Mouse (Mus musculus) thymus, postnatal 25 days (tissue): ENCODE data around the gene Cacng8.

Experiments used
- DNase-seq: peaks from one replicate; pipeline ENCODE4 v3.0.0; 2022

Cacng8 gene

GRCm38 (mm10) chr7:3390413-3391080 is at the start of gene Cacng8:
Gene Cacng8, plus strand, starts transcription at chr7:3390683.
- DNase-seq: no peak

GRCm38 (mm10) chr7:3343861-3344260 is 46.6 kb upstream of the Cacng8 start:
- no peak for DNase-seq

GRCm38 (mm10) chr7:3345301-3345700 is 45.2 kb upstream of the Cacng8 start:
- no peak for DNase-seq

- DNase-seq: no peak
Observed at GRCm38 (mm10) chr7:3347366-3348287, 42.9 kb upstream of the Cacng8 start.

- DNase-seq: no peak
Observed at GRCm38 (mm10) chr7:3348326-3348725, 42.2 kb upstream of the Cacng8 start.

GRCm38 (mm10) chr7:3349775-3350174 is 40.7 kb upstream of the Cacng8 start:
- DNase-seq: no peak

- DNase-seq: no peak
Observed at GRCm38 (mm10) chr7:3351536-3351935, 38.9 kb upstream of the Cacng8 start.

GRCm38 (mm10) chr7:3354850-3355249 is 35.6 kb upstream of the Cacng8 start:
- DNase-seq: no peak

GRCm38 (mm10) chr7:3360678-3361077 is 29.8 kb upstream of the Cacng8 start:
- no peak for DNase-seq

- DNase-seq: no peak
Observed at GRCm38 (mm10) chr7:3365547-3366279, 24.8 kb upstream of the Cacng8 start.

GRCm38 (mm10) chr7:3366705-3367516 is 23.6 kb upstream of the Cacng8 start:
- DNase-seq: no peak

GRCm38 (mm10) chr7:3367569-3367968 is 22.9 kb upstream of the Cacng8 start:
- DNase-seq: no peak

GRCm38 (mm10) chr7:3368311-3368710 is 22.2 kb upstream of the Cacng8 start:
- no peak for DNase-seq

GRCm38 (mm10) chr7:3369189-3369588 is 21.3 kb upstream of the Cacng8 start:
- no peak for DNase-seq

- no peak for DNase-seq
Observed at GRCm38 (mm10) chr7:3370407-3370806, 20.1 kb upstream of the Cacng8 start.

- DNase-seq: no peak
Observed at GRCm38 (mm10) chr7:3372376-3372775, 18.1 kb upstream of the Cacng8 start.

- no peak for DNase-seq
Observed at GRCm38 (mm10) chr7:3373754-3374153, 16.7 kb upstream of the Cacng8 start.

- DNase-seq: peak; percentile 25
Observed at GRCm38 (mm10) chr7:3376831-3377230, 13.7 kb upstream of the Cacng8 start.

GRCm38 (mm10) chr7:3382123-3382522 is 8.4 kb upstream of the Cacng8 start:
- no peak for DNase-seq

GRCm38 (mm10) chr7:3384807-3385319 is 5.6 kb upstream of the Cacng8 start:
- no peak for DNase-seq

- DNase-seq: no peak
Observed at GRCm38 (mm10) chr7:3386036-3386730, 4.3 kb upstream of the Cacng8 start.

- no peak for DNase-seq
Observed at GRCm38 (mm10) chr7:3387761-3388160, 2.7 kb upstream of the Cacng8 start.
